Mouse (Mus musculus): ENCODE results near the gene Ddt. TPM values are rescaled to one million over a fixed set of nuclear protein-coding genes. Genes with fewer than 3 reads are reported as not detected.

The Ddt gene
- polyA plus RNA-seq, 1 experiment, result 42.1 TPM

GRCm38 (mm10) chr10:75744017-75744416 is 29.2 kb downstream of the Ddt start:
- TF ChIP-seq POLR2A (IDR thresholded peaks at IDR 0.05; ENCODE audit: low read depth, low read length) (no peak), CTCF (IDR thresholded peaks at IDR 0.05; ENCODE audit: borderline replicate concordance, insufficient read depth, low read length) (peak; percentile 81)
- Histone ChIP-seq H3K4me3 (ENCODE audit: insufficient read depth, low read length) (no peak overlapping the region), H3K4me1 (ENCODE audit: control insufficient read depth, insufficient read depth, low read length) (no peaks in the 10 kb centered on the region), H3K27ac (ENCODE audit: insufficient read depth, low read length) (no peak overlapping the region)

GRCm38 (mm10) chr10:75743369-75743768 is 29.8 kb downstream of the Ddt start:
- Histone ChIP-seq H3K27ac (ENCODE audit: insufficient read depth, low read length) (no peak overlapping the region), H3K4me3 (ENCODE audit: insufficient read depth, low read length) (no peak overlapping the region), H3K4me1 (ENCODE audit: control insufficient read depth, insufficient read depth, low read length) (no peaks in the 10 kb centered on the region)
- TF ChIP-seq CTCF (IDR thresholded peaks at IDR 0.05; ENCODE audit: borderline replicate concordance, insufficient read depth, low read length), result no peak
- no peak for TF ChIP-seq POLR2A (IDR thresholded peaks at IDR 0.05; ENCODE audit: low read depth, low read length)

GRCm38 (mm10) chr10:75740866-75741265 is 32.3 kb downstream of the Ddt start:
- Histone ChIP-seq H3K4me1 (ENCODE audit: control insufficient read depth, insufficient read depth, low read length) (no peaks in the 10 kb centered on the region), H3K27ac (ENCODE audit: insufficient read depth, low read length) (no peak overlapping the region), H3K4me3 (ENCODE audit: insufficient read depth, low read length) (no peak overlapping the region)
- TF ChIP-seq POLR2A (IDR thresholded peaks at IDR 0.05; ENCODE audit: low read depth, low read length) (no peak), CTCF (IDR thresholded peaks at IDR 0.05; ENCODE audit: borderline replicate concordance, insufficient read depth, low read length) (no peak)

GRCm38 (mm10) chr10:75725449-75725848 is 47.8 kb downstream of the Ddt start:
- H3K27ac ChIP-seq (ENCODE audit: insufficient read depth, low read length), result no peak overlapping the region
- H3K4me3 ChIP-seq (ENCODE audit: insufficient read depth, low read length), result no peak overlapping the region
- no peak for TF ChIP-seq CTCF (IDR thresholded peaks at IDR 0.05; ENCODE audit: borderline replicate concordance, insufficient read depth, low read length)
- TF ChIP-seq POLR2A (IDR thresholded peaks at IDR 0.05; ENCODE audit: low read depth, low read length), result no peak
- no peaks in the 10 kb centered on the region for H3K4me1 ChIP-seq (ENCODE audit: control insufficient read depth, insufficient read depth, low read length)

Other genes with a start within 250 kb of the Ddt start
- gene Lrrc75b, start 213.1 kb downstream of the Ddt start, polyA plus RNA-seq (2011; ENCODE audit: insufficient read length, low read depth, missing spikeins), result 1.2 and 3.2 TPM in 2 replicates
- not detected in 2 replicates for gene Ggt1, start 211.8 kb downstream of the Ddt start, polyA plus RNA-seq (2011; ENCODE audit: insufficient read length, low read depth, missing spikeins)
- 0.53 and 0.88 TPM in 2 replicates for gene Ggt5, start 184.1 kb downstream of the Ddt start, polyA plus RNA-seq (2011; ENCODE audit: insufficient read length, low read depth, missing spikeins)
- gene Susd2, start 129.4 kb downstream of the Ddt start, polyA plus RNA-seq (2011; ENCODE audit: insufficient read length, low read depth, missing spikeins), result 0.80 and 1.1 TPM in 2 replicates
- gene Cabin1, start 9.1 kb downstream of the Ddt start, polyA plus RNA-seq (2011; ENCODE audit: insufficient read length, low read depth, missing spikeins), result 30.2 and 30.9 TPM in 2 replicates
- not detected in 2 replicates for gene Gm20441, start 7.5 kb upstream of the Ddt start, polyA plus RNA-seq (2011; ENCODE audit: insufficient read length, low read depth, missing spikeins)
- 14.0 and 15.5 TPM in 2 replicates for gene Gstt3, start 8.0 kb upstream of the Ddt start, polyA plus RNA-seq (2011; ENCODE audit: insufficient read length, low read depth, missing spikeins)
- 8.0 and 17.2 TPM in 2 replicates for gene Gstt1, start 25.2 kb upstream of the Ddt start, polyA plus RNA-seq (2011; ENCODE audit: insufficient read length, low read depth, missing spikeins)
- not detected in 2 replicates for gene Gstt4, start 49.1 kb upstream of the Ddt start, polyA plus RNA-seq (2011; ENCODE audit: insufficient read length, low read depth, missing spikeins)
- gene Gstt2, start 64.0 kb upstream of the Ddt start, polyA plus RNA-seq (2011; ENCODE audit: insufficient read length, low read depth, missing spikeins), result 2.6 and 4.4 TPM in 2 replicates
- gene Mif, start 86.8 kb upstream of the Ddt start, polyA plus RNA-seq (2011; ENCODE audit: insufficient read length, low read depth, missing spikeins), result 614 and 763 TPM in 2 replicates
- not detected in 2 replicates for gene Derl3, start 120.0 kb upstream of the Ddt start, polyA plus RNA-seq (2011; ENCODE audit: insufficient read length, low read depth, missing spikeins)
- gene Smarcb1, start 148.2 kb upstream of the Ddt start, polyA plus RNA-seq (2011; ENCODE audit: insufficient read length, low read depth, missing spikeins), result 56.2 and 77.9 TPM in 2 replicates
- gene Chchd10, start 159.7 kb upstream of the Ddt start, polyA plus RNA-seq (2011; ENCODE audit: insufficient read length, low read depth, missing spikeins), result 21.8 and 23.1 TPM in 2 replicates
- gene Mmp11, start 163.1 kb upstream of the Ddt start, polyA plus RNA-seq (2011; ENCODE audit: insufficient read length, low read depth, missing spikeins), result 69.2 and 71.0 TPM in 2 replicates
- 0.74 TPM in 1 of 2 replicates, not detected in the other for gene Gm867, start 167.3 kb upstream of the Ddt start, polyA plus RNA-seq (2011; ENCODE audit: insufficient read length, low read depth, missing spikeins)
- gene Vpreb3, start 169.6 kb upstream of the Ddt start, polyA plus RNA-seq (2011; ENCODE audit: insufficient read length, low read depth, missing spikeins), result not detected in 2 replicates
- gene Gm5134, start 181.1 kb upstream of the Ddt start, polyA plus RNA-seq (2011; ENCODE audit: insufficient read length, low read depth, missing spikeins), result not detected in 2 replicates